Mouse (Mus musculus) neural tube, postnatal 0 days (tissue): ENCODE results near the gene Myo9a. TPM values are rescaled to one million over a fixed set of nuclear protein-coding genes. Genes with fewer than 3 reads are reported as not detected.

ENCODE experiments used
- polyA plus RNA-seq: library from polyadenylated mRNA; unstranded; fragments of >200 nt; fragmentation: Nextera tagmentation; extraction: Ambion mirVana; gene quantifications from 2 replicates; pipeline ENCODE4 v1.2.1, GENCODE M21; 2015

The Myo9a gene
- polyA plus RNA-seq: 15.7 and 17.1 TPM in 2 replicates

GRCm38 (mm10) chr9:59750267-59751065 is at the start of gene Myo9a, which contains the start of gene Senp8:
Myo9a (plus strand) TSS chr9:59750896.
Senp8 (minus strand) TSS chr9:59750710.

GRCm38 (mm10) chr9:59960559-59960958 is 209.9 kb downstream of the Myo9a start, which contains the start of gene Nr2e3:
Nr2e3 (minus strand) TSS chr9:59960659.

Other genes with a start within 250 kb of the Myo9a start
- 53.6 and 55.9 TPM in 2 replicates for gene Hexa, start 211.4 kb upstream of the Myo9a start, polyA plus RNA-seq
- 2.0 and 2.5 TPM in 2 replicates for gene Tmem202, start 211.0 kb upstream of the Myo9a start, polyA plus RNA-seq
- 31.7 and 35.2 TPM in 2 replicates for gene Celf6, start 173.0 kb upstream of the Myo9a start, polyA plus RNA-seq
- gene Parp6, start 133.6 kb upstream of the Myo9a start, polyA plus RNA-seq: 136 and 161 TPM in 2 replicates
- 740 and 780 TPM in 2 replicates for gene Pkm, start 94.5 kb upstream of the Myo9a start, polyA plus RNA-seq
- 3.5 and 4.8 TPM in 2 replicates for gene Gramd2, start 70.8 kb upstream of the Myo9a start, polyA plus RNA-seq
- gene Senp8, start 186 bp upstream of the Myo9a start, polyA plus RNA-seq: 6.8 and 8.2 TPM in 2 replicates
- not detected in 2 replicates for gene Nr2e3, start 209.8 kb downstream of the Myo9a start, polyA plus RNA-seq